Mouse (Mus musculus): ENCODE results near the gene Uqcr10. TPM values are rescaled to one million over a fixed set of nuclear protein-coding genes. Genes with fewer than 3 reads are reported as not detected.

Uqcr10 gene
- polyA plus RNA-seq, 1 experiment from 2014 or later, result 495 TPM

GRCm38 (mm10) chr11:4659818-4660217 lies 44.3 kb downstream of the Uqcr10 start:
- DNase-seq (no peak), ATAC-seq (ENCODE audit: low FRiP score, low TSS enrichment) (no peak)
- H3K9me3 ChIP-seq (ENCODE audit: control insufficient read depth, low read length), result no peaks in the 10 kb centered on the region
- peaks cover 74% of the 10 kb centered on the region for H3K36me3 ChIP-seq (ENCODE audit: control insufficient read depth, insufficient read depth, low read length)
- no peak overlapping the region for H3K4me2 ChIP-seq (ENCODE audit: low read length)
- 93% methylated on average over 1 of the region's 1 CpGs for WGBS
- no peak overlapping the region for H3K4me3 ChIP-seq (replicated peaks; ENCODE audit: low read depth, low read length)
- H3K4me1 ChIP-seq (ENCODE audit: control insufficient read depth, insufficient read depth, low read length), result no peaks in the 10 kb centered on the region
- no peak overlapping the region for H3K27ac ChIP-seq (replicated peaks; ENCODE audit: low read depth, low read length)
- H3K27me3 ChIP-seq (ENCODE audit: control insufficient read depth, insufficient read depth, low read length), result no peaks in the 10 kb centered on the region
- H3K9ac ChIP-seq (replicated peaks; ENCODE audit: low read length), result no peak overlapping the region

Other genes with a start within 250 kb of the Uqcr10 start
- 34.7 and 44.1 TPM in 2 replicates for gene Mtmr3, start 109.5 kb downstream of the Uqcr10 start, polyA plus RNA-seq (2014; fragmentation: Nextera tagmentation; extraction: Ambion mirVana)
- not detected in 2 replicates for gene Gm11032, start 84.3 kb downstream of the Uqcr10 start, polyA plus RNA-seq (2014; fragmentation: Nextera tagmentation; extraction: Ambion mirVana)
- 15.4 and 21.7 TPM in 2 replicates for gene Ascc2, start 66.6 kb downstream of the Uqcr10 start, polyA plus RNA-seq (2014; fragmentation: Nextera tagmentation; extraction: Ambion mirVana)
- 60.0 and 63.6 TPM in 2 replicates for gene Zmat5, start 336 bp upstream of the Uqcr10 start, polyA plus RNA-seq (2014; fragmentation: Nextera tagmentation; extraction: Ambion mirVana)
- 1.3 and 2.7 TPM in 2 replicates for gene Cabp7, start 42.4 kb upstream of the Uqcr10 start, polyA plus RNA-seq (2014; fragmentation: Nextera tagmentation; extraction: Ambion mirVana)
- gene Nf2, start 145.2 kb upstream of the Uqcr10 start, polyA plus RNA-seq (2014; fragmentation: Nextera tagmentation; extraction: Ambion mirVana), result 49.3 and 64.0 TPM in 2 replicates
- gene Nipsnap1, start 169.6 kb upstream of the Uqcr10 start, polyA plus RNA-seq (2014; fragmentation: Nextera tagmentation; extraction: Ambion mirVana), result 132 and 133 TPM in 2 replicates
- 60.4 and 66.9 TPM in 2 replicates for gene Thoc5, start 191.0 kb upstream of the Uqcr10 start, polyA plus RNA-seq (2014; fragmentation: Nextera tagmentation; extraction: Ambion mirVana)
- gene Nefh, start 243.7 kb upstream of the Uqcr10 start, polyA plus RNA-seq (2014; fragmentation: Nextera tagmentation; extraction: Ambion mirVana), result 3.2 and 3.5 TPM in 2 replicates

Data from midbrain, embryonic 14.5 days (tissue).